ENCODE assay signal across 8 mouse cellular contexts in the genomic region with DNA sequence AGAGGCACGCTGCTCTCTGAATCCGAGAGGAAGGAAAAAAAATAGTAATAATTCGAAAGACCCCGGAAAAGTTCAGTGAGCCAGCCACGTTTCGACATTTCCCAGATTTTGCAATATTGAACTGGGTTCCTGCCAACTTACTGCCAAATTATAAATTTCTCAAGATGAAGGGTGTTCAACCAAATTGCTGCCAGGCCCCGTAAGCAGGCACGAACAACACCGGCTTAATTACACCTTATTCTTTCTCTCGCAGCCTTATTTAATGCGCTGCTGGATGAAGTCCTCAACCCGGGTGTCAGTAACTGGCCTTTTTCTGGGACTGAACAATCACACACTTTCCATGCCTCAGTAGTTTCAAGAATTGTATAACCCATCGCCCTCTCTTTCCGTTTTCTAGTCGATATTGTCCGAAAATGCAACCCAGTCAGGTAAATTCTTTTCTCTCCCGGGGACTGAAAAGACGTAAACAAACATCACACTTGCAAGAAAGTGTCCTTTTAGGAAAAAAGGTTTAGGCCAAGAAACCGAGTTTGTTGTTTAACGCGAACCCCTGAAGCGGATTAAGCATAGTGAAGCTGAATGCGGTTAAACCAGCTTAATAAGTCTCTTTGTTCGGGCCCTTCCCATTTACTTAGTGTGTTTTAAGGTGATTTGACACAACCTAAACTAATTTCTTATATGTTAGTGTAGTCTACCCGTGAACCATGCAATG. TPM values are rescaled to one million over a fixed set of nuclear protein-coding genes. Genes with fewer than 3 reads are reported as not detected.
DNase-seq lines count a peak whose midpoint lies in the region; ATAC-seq and TF ChIP-seq lines count a peak whose summit lies in the region.

No protein-coding gene starts in this region.

- H3K4me1 ChIP-seq in liver, postnatal 0 days (ENCODE audit: insufficient read depth): peaks cover 24% of the 10 kb centered on the region
- peaks cover 5% of the 10 kb centered on the region; the same call in 1 of the 2 replicates for H3K4me1 ChIP-seq in stomach, postnatal 0 days (replicated peaks; ENCODE audit: control insufficient read depth, insufficient read depth)

- no peaks in the 10 kb centered on the region for H3K27me3 ChIP-seq in liver, postnatal 0 days (ENCODE audit: insufficient read depth, low read length)
- no peaks in the 10 kb centered on the region for H3K27me3 ChIP-seq in stomach, postnatal 0 days (ENCODE audit: control insufficient read depth, insufficient read depth, low read length)

- TF ChIP-seq CTCF in left cerebral cortex, adult 2 months (IDR thresholded peaks at IDR 0.05): no peak
- no peak for TF ChIP-seq CTCF in liver, postnatal 0 days (IDR thresholded peaks at IDR 0.05; ENCODE audit: low read depth)
- TF ChIP-seq CTCF in stomach, postnatal 0 days (IDR thresholded peaks at IDR 0.05; ENCODE audit: low read depth): no peak

- intact Hi-C loops in left cerebral cortex, adult 2 months (cut with DNase I): loop anchor here (1.0 kb wide), 1 partner anchor 95 kb away; no protein-coding TSS in a partner anchor
- intact Hi-C loops in left cerebral cortex, postnatal 25 days (cut with DNase I): no loop called here

- H3K9ac ChIP-seq in liver, postnatal 0 days (replicated peaks): peak overlapping the region; percentile 94
- H3K9ac ChIP-seq in stomach, postnatal 0 days (ENCODE audit: low read length): peak overlapping the region; percentile 88

- peak overlapping the region; percentile 92 for H3K4me2 ChIP-seq in liver, postnatal 0 days (ENCODE audit: low read depth, low read length)
- peak overlapping the region; percentile 42 for H3K4me2 ChIP-seq in stomach, postnatal 0 days (replicated peaks; ENCODE audit: low read depth)

- no peaks in the 10 kb centered on the region for H3K9me3 ChIP-seq in liver, postnatal 0 days (ENCODE audit: low read length)
- H3K9me3 ChIP-seq in stomach, postnatal 0 days (ENCODE audit: control insufficient read depth, low read length): no peaks in the 10 kb centered on the region

- no peak for TF ChIP-seq EP300 in liver, postnatal 0 days (IDR thresholded peaks at IDR 0.05; ENCODE audit: low read depth)
- no peak for TF ChIP-seq EP300 in stomach, postnatal 0 days (optimal IDR thresholded peaks at IDR 0.05)

- ATAC-seq in granulocyte monocyte progenitor cell, adult 5-6 weeks (replicated peaks; ENCODE audit: poor library complexity, severe bottlenecking): peak; percentile 26
- no peak for ATAC-seq in liver, postnatal 0 days
- ATAC-seq in stomach, postnatal 0 days (ENCODE audit: low FRiP score, low TSS enrichment): no peak

- WGBS in liver, postnatal 0 days (ENCODE audit: insufficient replicate concordance): 14% methylated on average over 25 of the region's 25 CpGs
- WGBS in stomach, postnatal 0 days: 18% methylated on average over 25 of the region's 25 CpGs

- H3K36me3 ChIP-seq in liver, postnatal 0 days (replicated peaks; ENCODE audit: insufficient read depth, low read length): no peaks in the 10 kb centered on the region
- H3K36me3 ChIP-seq in stomach, postnatal 0 days (ENCODE audit: control insufficient read depth, insufficient read depth, low read length): no peaks in the 10 kb centered on the region

- peak overlapping the region; percentile 99 for H3K27ac ChIP-seq in left cerebral cortex, adult 2 months
- H3K27ac ChIP-seq in liver, postnatal 0 days (ENCODE audit: low read depth): peak overlapping the region; percentile 100
- peak overlapping the region; percentile 100 for H3K27ac ChIP-seq in stomach, postnatal 0 days (replicated peaks)

- peak overlapping the region; percentile 59 for H3K4me3 ChIP-seq in left cerebral cortex, adult 2 months
- peak overlapping the region; percentile 83 for H3K4me3 ChIP-seq in liver, postnatal 0 days (ENCODE audit: low read depth, low read length)
- peak overlapping the region; percentile 65 for H3K4me3 ChIP-seq in stomach, postnatal 0 days (ENCODE audit: low read depth, low read length)

- no peak for DNase-seq in left cerebral cortex, adult 2 months (ENCODE audit: extremely low spot score in 1 of 2, low spot score in 2 of 2)
- DNase-seq in left cerebral cortex, postnatal 25 days (ENCODE audit: low spot score in 2 of 2): no peak
- peak; percentile 69 for DNase-seq in adrenal gland, postnatal 14 days
- no peak for DNase-seq in liver, postnatal 0 days
- DNase-seq in stomach, postnatal 0 days (ENCODE audit: low spot score): no peak
- no peak for DNase-seq in urinary bladder, postnatal 25 days (ENCODE audit: low spot score)
- DNase-seq in yolk sac, embryonic 10.5 days (ENCODE audit: low spot score): no peak

RNA-seq across cellular contexts. Expression of a gene that starts 58.4 kb away (rescaled TPM):
- total RNA-seq in left cerebral cortex, adult 2 months (2021): 10 to 100 TPM; 90.9 to 98.6 TPM
- total RNA-seq in left cerebral cortex, postnatal 25 days (2021): 10 to 100 TPM; 81.0 to 88.3 TPM
- 58.6 and 69.0 TPM in 2 replicates for total RNA-seq in adrenal gland, postnatal 14 days (2021)
- total RNA-seq in granulocyte monocyte progenitor cell, adult 5-6 weeks (2014; fragmentation: Nextera tagmentation): 125 and 153 TPM in 2 replicates
- total RNA-seq in granulocyte monocyte progenitor cell, adult 5-6 weeks (2017): 26.6 and 33.2 TPM in 2 replicates
- polyA plus RNA-seq in liver, postnatal 0 days (2015; fragmentation: Nextera tagmentation; extraction: Ambion mirVana): 6.1 and 6.2 TPM in 2 replicates
- 8.7 and 9.7 TPM in 2 replicates for polyA plus RNA-seq in stomach, postnatal 0 days (2015; fragmentation: Nextera tagmentation; extraction: Ambion mirVana)
